Mouse (Mus musculus): ENCODE measurements around the gene Foxf1. TPM values are rescaled to one million over a fixed set of nuclear protein-coding genes. Genes with fewer than 3 reads are reported as not detected.
A peak's percentile ranks its signal among the peaks of the same experiment; 100 is the strongest.

Foxf1 gene
- polyA plus RNA-seq, 1 experiment from 2014 or later = 59.3 TPM

- H3K4me3 ChIP-seq (ENCODE audit: low read depth, low read length) = no peak overlapping the region
- H3K36me3 ChIP-seq (ENCODE audit: control insufficient read depth, insufficient read depth, low read length) = no peaks in the 10 kb centered on the region
- 0 out of 2 replicates have a peak, but pooled peaks cover 2% of the 10 kb centered on the region for H3K4me1 ChIP-seq (replicated peaks; ENCODE audit: control insufficient read depth, insufficient read depth)
- H3K27ac ChIP-seq (replicated peaks) = no peak overlapping the region
- 0 out of 2 replicates have a peak, but pooled peaks cover 3% of the 10 kb centered on the region for H3K9me3 ChIP-seq (ENCODE audit: control insufficient read depth, low read length)
- DNase-seq (ENCODE audit: low spot score) (no peak), ATAC-seq (ENCODE audit: low FRiP score, low TSS enrichment) (no peak)
- WGBS = 47% methylated on average over 17 of the region's 17 CpGs
- no peak overlapping the region for H3K9ac ChIP-seq (ENCODE audit: low read length)
- H3K27me3 ChIP-seq (ENCODE audit: control insufficient read depth, insufficient read depth, low read length) = peaks cover 25% of the 10 kb centered on the region
- no peak for TF ChIP-seq EP300 (optimal IDR thresholded peaks at IDR 0.05)
- no peak for TF ChIP-seq CTCF (IDR thresholded peaks at IDR 0.05; ENCODE audit: low read depth)
- no peak overlapping the region for H3K4me2 ChIP-seq (replicated peaks; ENCODE audit: low read depth)
Observed at GRCm38 (mm10) chr8:121120456-121121419, 36.6 kb downstream of the Foxf1 start.

- Histone ChIP-seq H3K9ac (ENCODE audit: low read length) (no peak overlapping the region), H3K4me1 (replicated peaks; ENCODE audit: control insufficient read depth, insufficient read depth) (0 out of 2 replicates have a peak, but pooled peaks cover 4% of the 10 kb centered on the region), H3K9me3 (ENCODE audit: control insufficient read depth, low read length) (0 out of 2 replicates have a peak, but pooled peaks cover 3% of the 10 kb centered on the region), H3K4me3 (ENCODE audit: low read depth, low read length) (no peak overlapping the region), H3K4me2 (replicated peaks; ENCODE audit: low read depth) (no peak overlapping the region), H3K27ac (replicated peaks) (no peak overlapping the region), H3K36me3 (ENCODE audit: control insufficient read depth, insufficient read depth, low read length) (no peaks in the 10 kb centered on the region), H3K27me3 (ENCODE audit: control insufficient read depth, insufficient read depth, low read length) (peaks cover 21% of the 10 kb centered on the region)
- WGBS = 43% methylated on average over 8 of the region's 8 CpGs
- TF ChIP-seq EP300 (optimal IDR thresholded peaks at IDR 0.05) (no peak), CTCF (IDR thresholded peaks at IDR 0.05; ENCODE audit: low read depth) (no peak)
- DNase-seq (ENCODE audit: low spot score) (no peak), ATAC-seq (ENCODE audit: low FRiP score, low TSS enrichment) (no peak)
Observed at GRCm38 (mm10) chr8:121121704-121122103, 37.5 kb downstream of the Foxf1 start.

- Histone ChIP-seq H3K9ac (ENCODE audit: low read length) (no peak overlapping the region), H3K4me3 (ENCODE audit: low read depth, low read length) (no peak overlapping the region), H3K9me3 (ENCODE audit: control insufficient read depth, low read length) (no peaks in the 10 kb centered on the region), H3K27ac (replicated peaks) (no peak overlapping the region), H3K36me3 (ENCODE audit: control insufficient read depth, insufficient read depth, low read length) (no peaks in the 10 kb centered on the region), H3K27me3 (ENCODE audit: control insufficient read depth, insufficient read depth, low read length) (peaks cover 18% of the 10 kb centered on the region), H3K4me1 (replicated peaks; ENCODE audit: control insufficient read depth, insufficient read depth) (0 out of 2 replicates have a peak, but pooled peaks cover 4% of the 10 kb centered on the region), H3K4me2 (replicated peaks; ENCODE audit: low read depth) (no peak overlapping the region)
- TF ChIP-seq CTCF (IDR thresholded peaks at IDR 0.05; ENCODE audit: low read depth) = no peak
- TF ChIP-seq EP300 (optimal IDR thresholded peaks at IDR 0.05) = no peak
- 42% methylated on average over 7 of the region's 7 CpGs for WGBS
- no peak for DNase-seq (ENCODE audit: low spot score)
- ATAC-seq (ENCODE audit: low FRiP score, low TSS enrichment) = no peak
Observed at GRCm38 (mm10) chr8:121122368-121122767, 38.2 kb downstream of the Foxf1 start.

- peaks cover 14% of the 10 kb centered on the region for H3K27me3 ChIP-seq (ENCODE audit: control insufficient read depth, insufficient read depth, low read length)
- 89% methylated on average over 2 of the region's 2 CpGs for WGBS
- no peak for ATAC-seq (ENCODE audit: low FRiP score, low TSS enrichment)
Observed at GRCm38 (mm10) chr8:121123113-121123512, 38.9 kb downstream of the Foxf1 start.

GRCm38 (mm10) chr8:121124547-121125239, 40.5 kb downstream of the Foxf1 start:
- ATAC-seq (ENCODE audit: low FRiP score, low TSS enrichment) = no peak
- H3K27me3 ChIP-seq (ENCODE audit: control insufficient read depth, insufficient read depth, low read length) = peaks cover 18% of the 10 kb centered on the region

More at GRCm38 (mm10) chr8:121123113-121123512, 38.9 kb downstream of the Foxf1 start:
- Histone ChIP-seq H3K36me3 (ENCODE audit: control insufficient read depth, insufficient read depth, low read length) (no peaks in the 10 kb centered on the region), H3K9me3 (ENCODE audit: control insufficient read depth, low read length) (no peaks in the 10 kb centered on the region), H3K4me1 (replicated peaks; ENCODE audit: control insufficient read depth, insufficient read depth) (0 out of 2 replicates have a peak, but pooled peaks cover 4% of the 10 kb centered on the region), H3K9ac (ENCODE audit: low read length) (no peak overlapping the region), H3K4me3 (ENCODE audit: low read depth, low read length) (no peak overlapping the region), H3K4me2 (replicated peaks; ENCODE audit: low read depth) (no peak overlapping the region), H3K27ac (replicated peaks) (no peak overlapping the region)
- TF ChIP-seq EP300 (optimal IDR thresholded peaks at IDR 0.05) = no peak
- no peak for TF ChIP-seq CTCF (IDR thresholded peaks at IDR 0.05; ENCODE audit: low read depth)
- no peak for DNase-seq (ENCODE audit: low spot score)

More at GRCm38 (mm10) chr8:121124547-121125239, 40.5 kb downstream of the Foxf1 start:
- WGBS = 16% methylated on average over 17 of the region's 17 CpGs
- Histone ChIP-seq H3K4me2 (replicated peaks; ENCODE audit: low read depth) (no peak overlapping the region; the same call in 1 of the 2 replicates), H3K9ac (ENCODE audit: low read length) (no peak overlapping the region), H3K4me3 (ENCODE audit: low read depth, low read length) (peak overlapping the region; percentile 34), H3K27ac (replicated peaks) (no peak overlapping the region), H3K4me1 (replicated peaks; ENCODE audit: control insufficient read depth, insufficient read depth) (0 out of 2 replicates have a peak, but pooled peaks cover 4% of the 10 kb centered on the region), H3K36me3 (ENCODE audit: control insufficient read depth, insufficient read depth, low read length) (no peaks in the 10 kb centered on the region), H3K9me3 (ENCODE audit: control insufficient read depth, low read length) (no peaks in the 10 kb centered on the region)
- TF ChIP-seq EP300 (optimal IDR thresholded peaks at IDR 0.05) = no peak
- no peak for TF ChIP-seq CTCF (IDR thresholded peaks at IDR 0.05; ENCODE audit: low read depth)
- no peak for DNase-seq (ENCODE audit: low spot score)

Measured in stomach, postnatal 0 days (tissue).